Mouse (Mus musculus) adipocyte (in vitro differentiated cells): ENCODE measurements around the gene D1Ertd622e.
A peak's percentile ranks its signal among the peaks of the same experiment; 100 is the strongest.

Experiments used
- DNase-seq: peaks from one replicate; pipeline ENCODE4 v3.0.0-alpha.2; 2016; ENCODE audit warnings: low spot score

The D1Ertd622e gene

DNA sequence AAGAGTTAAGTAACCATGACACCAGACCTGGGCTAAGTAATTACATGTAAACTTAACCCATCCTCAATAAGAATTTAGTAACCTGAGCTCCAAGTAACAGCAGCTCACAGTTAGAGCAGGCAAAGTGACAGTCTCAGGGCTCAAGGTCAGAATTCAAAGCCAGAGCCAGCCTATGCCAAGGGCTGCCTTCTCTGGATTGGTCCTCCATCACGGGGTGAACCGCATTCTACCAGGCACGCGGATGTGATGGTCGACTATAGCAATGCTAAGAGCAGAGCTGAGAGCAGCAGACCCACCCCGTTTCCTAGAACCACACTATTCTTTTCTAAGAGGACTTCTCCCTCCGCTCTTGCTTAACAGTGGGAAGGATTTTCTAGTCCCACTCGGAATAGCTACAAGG is 27.8 kb downstream of the D1Ertd622e start:
- no peak for DNase-seq

DNA sequence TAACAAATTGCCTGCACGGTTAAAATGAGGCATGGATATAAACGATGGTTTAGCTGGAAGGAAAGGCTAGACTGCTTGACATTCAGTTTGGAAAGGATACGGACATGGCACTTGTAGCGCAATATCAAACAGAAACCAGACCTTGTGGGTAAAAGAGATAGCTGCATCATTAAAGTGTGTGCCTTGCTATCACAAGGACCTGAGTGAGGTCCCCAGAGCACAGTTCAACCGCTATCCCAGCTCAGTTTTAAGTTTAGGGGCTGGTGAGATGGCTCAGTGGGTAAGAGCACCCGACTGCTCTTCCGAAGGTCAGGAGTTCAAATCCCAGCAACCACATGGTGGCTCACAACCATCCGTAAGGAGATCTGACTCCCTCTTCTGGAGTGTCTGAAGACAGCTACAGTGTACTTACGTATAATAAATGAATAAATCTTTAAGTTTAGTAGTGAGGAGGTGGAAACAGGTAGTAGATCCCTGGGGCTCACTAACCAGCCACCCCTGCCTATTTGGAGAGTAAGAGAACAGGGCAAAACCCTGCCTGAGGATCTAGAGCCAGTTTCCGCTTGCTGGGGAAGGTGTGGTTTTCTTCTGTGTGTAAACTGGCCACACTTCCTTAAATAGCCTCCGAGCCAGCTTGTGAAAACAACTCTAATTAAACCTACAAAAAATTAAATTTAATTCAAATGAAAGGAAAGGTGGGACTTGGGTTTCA is 29.2 kb downstream of the D1Ertd622e start:
- no peak for DNase-seq

DNA sequence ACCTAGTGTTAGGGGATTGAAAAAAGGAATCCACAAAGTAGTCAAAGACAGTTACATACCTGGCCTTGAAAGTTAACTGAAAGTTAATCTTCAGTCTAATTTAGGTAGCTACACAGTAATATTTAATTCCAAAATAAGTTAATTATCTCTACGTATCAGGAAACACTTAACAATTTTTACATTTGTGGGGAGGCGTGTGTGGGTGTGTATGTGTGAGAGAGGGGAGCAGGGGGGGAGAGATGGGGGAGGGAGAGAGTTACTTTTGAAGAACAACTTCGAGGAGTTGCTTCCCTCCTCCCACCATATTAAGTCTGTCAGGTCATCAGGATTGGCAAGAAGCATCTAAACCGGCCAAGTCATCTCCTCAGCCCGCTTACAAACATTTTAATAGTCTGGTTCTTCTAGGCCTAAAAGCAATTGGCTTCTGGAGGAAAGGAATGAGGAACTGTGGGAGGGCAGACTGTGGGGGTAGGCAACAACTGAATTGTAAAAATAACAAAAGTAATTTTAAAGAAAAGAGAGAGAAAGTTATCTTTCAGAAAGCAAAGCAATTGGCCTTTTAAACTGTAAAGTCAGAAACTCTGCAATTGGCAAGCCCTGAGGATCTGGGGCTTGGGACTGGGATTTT is 29.9 kb downstream of the D1Ertd622e start:
- DNase-seq: no peak

DNA sequence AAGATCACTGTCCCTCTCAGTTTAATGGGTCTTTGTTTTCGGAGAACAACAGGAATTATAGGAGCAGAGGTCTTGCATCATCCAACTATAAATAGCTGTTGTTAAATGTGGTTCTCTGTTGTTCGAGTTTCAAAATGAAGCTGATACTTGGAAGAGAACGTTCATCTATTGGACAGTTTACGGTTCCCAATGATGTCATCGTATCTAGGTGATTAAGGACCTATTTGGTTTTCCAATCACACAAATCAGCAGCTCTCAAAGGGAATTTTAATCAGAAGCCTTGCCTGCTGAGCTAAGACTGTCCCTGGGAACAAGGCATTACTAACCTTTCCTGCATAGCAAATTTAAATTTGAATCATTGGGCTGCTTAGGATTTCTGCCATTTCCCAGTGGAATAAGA is 31.7 kb downstream of the D1Ertd622e start:
- no peak for DNase-seq

DNA sequence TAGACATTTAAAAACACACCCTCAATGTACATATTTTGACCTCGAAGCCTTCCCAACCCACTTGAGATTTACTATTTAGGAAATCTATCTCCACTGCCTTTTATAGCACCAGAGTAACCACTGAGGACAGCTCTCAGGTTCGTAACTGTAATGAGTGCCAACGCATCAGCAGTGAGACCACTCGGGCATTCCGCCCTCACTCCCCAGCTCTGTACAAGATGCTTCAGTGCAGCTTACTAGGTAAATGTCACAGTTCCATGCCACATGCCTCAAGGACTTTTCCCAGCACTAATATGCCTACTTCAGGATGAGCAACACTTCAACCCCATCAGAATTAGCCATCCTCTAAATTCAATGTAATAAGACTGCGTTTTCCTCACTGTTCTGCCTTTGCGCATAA is 33.0 kb downstream of the D1Ertd622e start:
- DNase-seq: no peak

DNA sequence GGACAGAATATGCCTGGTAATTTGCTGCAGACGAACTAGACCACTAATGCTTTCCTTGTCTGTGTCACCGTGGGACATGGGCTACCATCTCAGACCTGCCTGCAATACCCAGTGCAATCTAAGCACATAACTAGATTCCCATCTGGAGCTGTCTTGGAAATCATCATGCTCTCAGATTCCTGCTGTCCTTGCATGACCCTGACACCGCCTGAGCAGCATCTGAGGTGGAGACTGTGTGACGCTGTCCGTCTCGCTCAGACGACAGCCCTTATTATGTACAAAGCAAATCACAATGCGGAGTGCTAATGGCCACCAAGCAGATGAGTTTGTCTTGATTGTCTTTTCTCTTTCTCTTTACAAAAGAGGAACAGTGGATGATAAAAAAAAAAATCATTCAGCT is 33.9 kb downstream of the D1Ertd622e start:
- DNase-seq: no peak

DNA sequence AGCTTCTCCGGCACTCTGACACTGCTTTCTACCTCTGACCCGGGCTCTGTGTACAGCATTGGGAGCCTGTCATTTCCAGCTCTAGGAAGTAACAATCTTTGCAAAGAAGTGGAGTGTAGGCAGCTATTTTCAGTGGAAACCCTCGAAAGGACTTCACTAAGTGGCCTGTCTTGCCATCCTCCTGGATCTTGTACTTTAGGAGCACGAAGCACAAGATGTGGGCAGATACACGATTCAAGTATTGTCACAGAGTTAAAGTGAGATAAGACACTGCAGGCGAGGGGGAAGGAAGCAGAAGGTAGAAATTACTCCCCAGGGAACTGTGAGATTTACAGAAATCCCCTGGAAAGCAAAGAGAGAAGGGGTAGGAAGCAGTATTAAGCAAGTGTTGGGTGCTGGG is 36.4 kb downstream of the D1Ertd622e start:
- peak; percentile 7 for DNase-seq

DNA sequence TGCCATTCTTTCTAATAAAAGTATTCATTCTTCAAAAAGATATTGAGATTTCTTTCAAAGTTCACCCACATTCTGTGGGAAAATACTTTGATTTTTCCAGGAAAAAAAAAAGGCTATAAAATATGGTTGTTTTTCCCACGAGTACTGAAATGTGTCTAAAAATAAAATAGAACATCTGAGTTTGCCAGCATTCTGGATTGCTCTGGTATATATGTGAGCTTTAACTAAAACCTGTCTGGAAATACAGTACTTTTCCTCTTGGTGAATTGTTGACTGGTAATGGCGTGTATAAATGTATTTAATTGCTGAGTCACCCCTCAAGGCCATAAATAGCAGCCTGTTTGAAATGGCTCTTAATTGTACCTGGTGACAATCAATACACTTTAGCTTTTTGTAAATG is 37.5 kb downstream of the D1Ertd622e start:
- no peak for DNase-seq

DNA sequence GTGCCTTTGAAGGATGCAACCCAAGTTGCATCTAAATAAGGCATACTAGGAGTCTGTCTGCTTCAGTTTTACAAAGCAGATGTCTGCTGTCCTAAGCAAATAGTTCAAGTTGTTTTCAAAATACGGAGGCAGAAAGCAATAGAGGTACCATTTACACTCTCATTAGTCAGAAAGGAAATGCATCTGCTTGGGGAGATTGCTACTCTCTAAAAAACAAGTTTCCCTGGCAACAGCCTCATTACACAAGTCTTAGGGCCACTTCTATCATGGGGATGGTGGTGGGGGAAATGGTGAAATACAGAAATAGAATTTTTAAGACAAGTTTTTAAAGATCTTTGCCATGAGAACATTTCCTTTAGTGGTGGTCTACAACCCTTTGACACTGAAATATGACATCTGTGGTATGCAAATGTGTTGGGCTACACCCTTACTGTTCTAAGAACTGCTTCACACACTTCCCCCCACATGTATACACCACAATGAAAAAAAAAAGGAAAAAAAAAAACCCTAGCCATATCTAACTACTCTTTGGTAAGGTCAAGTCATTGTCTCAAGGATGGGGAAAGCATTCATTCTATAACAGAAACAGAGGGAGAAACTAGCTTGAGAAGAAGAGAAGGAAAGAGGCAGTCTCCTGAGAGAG is 38.5 kb downstream of the D1Ertd622e start:
- no peak for DNase-seq

DNA sequence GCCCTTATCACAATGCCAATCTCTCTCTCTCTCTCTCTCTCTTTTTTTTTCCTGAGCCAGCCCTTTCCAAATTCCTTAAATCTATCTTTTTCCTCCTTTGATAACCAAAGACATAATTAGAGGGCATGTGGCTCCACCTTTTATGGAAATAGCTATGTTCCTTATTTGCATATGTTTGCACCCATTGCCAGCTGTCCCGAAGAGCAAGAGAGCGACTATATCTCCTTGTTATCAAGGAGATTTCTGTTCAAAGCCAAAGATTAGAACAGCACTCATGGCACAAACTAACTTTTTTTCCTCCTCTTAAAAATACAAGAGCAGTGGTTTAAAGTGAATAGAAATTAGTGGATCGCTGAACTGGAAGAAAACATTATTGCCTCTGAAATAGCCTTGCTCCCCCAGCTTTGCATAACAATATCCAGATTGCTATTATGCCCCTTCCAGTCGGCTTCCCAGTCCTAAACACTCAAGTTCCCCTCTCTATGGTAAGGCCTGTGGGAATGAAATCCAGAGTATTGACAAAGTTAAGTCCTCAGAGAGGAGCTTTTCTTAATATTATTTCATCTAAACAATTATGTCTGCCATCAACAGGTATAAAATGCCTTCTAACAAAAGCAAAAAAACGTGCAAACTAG is 39.2 kb downstream of the D1Ertd622e start:
- DNase-seq: no peak

DNA sequence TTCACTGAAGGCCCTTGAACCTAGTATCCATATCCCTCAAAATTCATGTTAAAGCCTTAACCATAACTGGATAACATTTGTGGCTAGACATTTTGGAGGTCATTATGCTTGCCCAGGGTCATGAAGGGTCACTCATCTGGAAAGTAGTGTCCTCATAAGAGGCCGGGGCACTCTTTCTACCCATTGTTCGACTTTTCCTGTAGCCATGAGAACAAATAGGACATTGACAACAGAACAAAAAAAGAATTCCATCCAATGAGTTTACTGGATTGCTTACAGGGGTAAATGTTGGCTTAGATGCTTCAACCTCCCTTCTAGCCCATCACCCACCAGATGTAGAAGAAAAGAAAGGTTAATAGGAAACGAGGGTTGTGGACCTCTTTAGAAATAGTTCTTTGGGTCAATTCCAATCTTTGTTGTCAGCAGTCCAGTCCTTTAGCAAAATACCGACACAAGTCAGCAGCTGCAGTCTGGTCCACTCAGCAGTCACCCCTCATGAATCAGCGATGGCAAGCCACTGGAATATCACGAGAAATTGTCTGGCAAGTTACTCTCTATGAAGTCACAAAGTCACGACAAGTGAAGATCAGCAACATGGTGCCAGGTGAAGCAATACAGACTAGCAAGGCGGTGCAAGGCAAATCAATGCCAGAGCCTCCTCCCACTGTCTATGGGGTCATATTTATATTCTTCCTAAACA is 42.1 kb downstream of the D1Ertd622e start:
- DNase-seq: no peak

DNA sequence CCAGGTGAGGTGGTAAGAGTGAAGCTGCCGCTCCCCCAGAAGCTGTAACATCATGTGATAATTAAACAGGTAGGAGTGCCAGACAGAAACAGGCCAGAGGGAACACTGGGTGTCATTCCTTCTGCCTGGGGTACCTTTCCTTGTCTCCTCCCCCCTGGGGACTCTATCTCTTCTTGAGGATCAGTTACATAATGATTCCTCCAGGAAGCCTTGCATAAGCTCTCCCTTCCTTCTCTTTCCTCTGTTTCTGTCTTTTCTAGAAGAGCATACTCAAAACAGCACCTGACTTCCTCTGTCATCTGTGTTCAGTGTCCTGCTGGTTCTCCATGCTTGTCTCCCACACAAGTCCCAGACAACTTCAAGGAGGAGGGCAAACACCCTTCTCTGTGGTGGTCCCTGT is 46.3 kb downstream of the D1Ertd622e start:
- no peak for DNase-seq

DNA sequence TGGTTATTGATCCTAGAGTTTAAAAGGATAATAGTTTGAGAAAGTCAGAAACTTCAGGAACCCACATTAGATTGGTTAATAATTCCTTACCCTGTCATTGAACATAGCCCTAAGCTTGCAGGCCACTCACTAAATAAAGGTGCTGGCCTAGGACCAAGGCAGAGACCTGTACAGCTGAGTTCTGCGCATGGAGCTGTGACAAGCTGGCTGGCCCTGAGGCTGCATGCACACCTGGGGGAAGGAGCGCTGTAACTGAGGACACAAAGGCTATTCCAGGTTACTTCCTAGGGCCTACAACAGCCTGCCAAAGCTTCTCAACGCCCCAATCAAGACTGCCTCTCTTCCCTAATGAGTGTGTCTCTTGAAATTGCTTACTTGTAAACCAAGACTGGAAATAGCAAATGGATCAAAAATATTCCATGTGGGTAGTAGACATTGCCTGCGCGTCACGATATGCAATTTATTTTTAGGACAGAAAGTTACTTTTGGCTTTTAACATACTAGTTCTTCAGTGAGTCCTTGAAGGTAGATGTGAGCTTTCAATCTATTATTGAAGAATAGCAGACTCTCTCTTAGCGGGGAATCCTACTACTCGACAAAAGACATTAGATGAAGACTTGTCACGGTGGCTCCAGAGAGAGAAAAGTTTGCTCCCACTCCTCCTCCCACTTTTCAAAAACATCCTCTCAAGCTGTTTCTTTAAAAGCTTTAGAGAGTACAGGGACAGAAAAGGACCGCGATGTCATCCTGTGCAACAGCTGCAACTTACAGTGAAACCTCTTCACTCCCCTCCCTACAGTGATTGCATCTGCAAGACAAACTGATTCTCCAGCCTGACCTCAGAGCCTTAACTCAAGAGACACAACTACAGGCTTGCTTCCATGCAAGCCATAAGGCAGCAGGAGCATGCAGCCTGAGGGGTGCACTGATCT is 47.1 kb downstream of the D1Ertd622e start:
- no peak for DNase-seq

DNA sequence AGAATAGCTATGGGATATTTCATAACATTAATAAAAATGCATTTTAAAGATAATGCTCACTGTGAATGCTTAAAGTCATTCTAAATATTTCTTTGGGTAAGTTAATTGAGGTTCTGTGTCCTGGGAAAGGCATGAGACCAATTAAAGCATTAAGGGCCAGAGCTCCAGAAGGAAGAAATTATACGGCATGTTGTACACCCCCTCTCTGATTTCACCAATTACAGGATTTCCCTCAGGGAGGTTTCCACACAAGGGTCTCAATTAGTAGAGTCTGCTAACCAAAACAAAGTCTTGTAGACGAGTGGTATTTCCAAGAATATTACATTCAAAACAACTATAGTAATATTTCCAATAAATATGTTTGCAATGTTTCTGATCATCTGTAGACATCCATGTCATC is 50.1 kb downstream of the D1Ertd622e start:
- no peak for DNase-seq

DNA sequence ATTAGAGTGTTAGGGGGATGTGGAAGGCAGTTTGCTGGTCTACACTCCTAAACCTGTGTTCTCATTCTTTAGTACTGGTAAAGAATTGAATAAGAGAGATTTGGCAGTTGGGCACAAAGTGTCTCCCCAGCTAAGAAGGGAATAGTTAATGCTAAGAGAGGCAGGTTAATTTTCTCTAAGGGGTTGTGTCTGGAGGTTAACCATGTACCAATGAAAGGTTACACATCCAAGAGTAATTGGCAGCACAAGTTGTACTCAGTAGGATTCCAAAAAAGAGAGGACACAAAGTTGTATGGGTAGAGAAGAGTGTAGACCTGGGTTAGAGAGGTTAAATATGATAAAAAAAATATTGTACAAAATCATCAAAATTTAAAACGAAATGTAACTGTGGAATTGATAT is 58.5 kb downstream of the D1Ertd622e start:
- no peak for DNase-seq

DNA sequence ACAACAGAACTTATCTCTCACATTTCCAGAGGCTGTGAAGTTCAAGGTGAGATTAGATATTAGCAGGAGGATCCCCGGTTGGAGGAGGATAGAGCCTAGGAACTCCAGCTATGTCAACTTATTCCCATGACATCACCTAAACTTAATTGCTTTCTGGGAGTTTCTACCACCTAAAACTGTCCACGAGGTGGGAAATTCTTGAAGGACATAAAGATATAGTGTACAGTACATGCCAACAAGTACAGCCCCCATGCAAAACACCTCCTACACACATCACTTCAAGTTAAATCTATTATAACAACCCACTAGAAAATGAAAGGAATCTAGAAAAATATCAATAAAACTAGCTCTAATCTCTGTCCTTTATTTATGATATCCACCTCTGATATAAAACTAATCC is 61.5 kb downstream of the D1Ertd622e start:
- no peak for DNase-seq

DNA sequence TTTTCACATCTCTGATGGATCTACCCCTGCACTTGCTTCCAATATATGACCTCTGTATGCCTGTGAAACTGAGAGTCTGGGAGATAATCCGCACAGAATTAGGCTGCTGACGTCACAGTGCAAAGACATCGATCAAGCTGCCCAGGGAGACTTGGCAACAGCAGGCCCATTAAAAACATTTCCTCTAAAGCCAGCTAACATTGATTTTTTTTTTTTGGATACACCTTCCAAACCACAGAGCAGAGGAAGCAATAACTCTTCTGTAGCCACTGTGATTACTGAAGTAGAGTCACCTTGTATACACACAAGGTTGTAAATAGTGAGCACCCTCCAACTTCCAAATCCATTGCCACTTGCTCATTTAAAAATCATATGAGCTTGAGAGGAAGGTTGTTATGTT is 62.8 kb downstream of the D1Ertd622e start:
- no peak for DNase-seq

DNA sequence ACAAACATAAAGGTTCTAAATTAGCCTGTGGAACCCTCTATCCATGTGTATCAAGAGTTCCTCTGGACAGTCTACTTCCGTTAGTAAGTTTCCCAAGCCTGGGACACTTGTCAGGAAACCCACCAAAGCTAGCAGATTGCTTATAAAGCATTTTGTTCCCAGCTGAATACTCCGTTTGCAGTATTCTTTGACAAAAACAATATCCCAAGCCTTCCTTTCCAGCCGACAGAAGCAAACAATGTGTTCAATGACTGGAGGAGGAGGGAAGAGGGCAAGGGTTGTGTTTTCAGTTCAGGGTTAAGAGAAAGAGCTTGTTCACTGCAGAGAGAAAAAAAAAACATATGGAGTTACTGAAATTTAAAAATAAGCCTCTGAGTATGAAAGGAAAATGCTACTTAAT is 73.3 kb downstream of the D1Ertd622e start:
- peak; percentile 9 for DNase-seq

DNA sequence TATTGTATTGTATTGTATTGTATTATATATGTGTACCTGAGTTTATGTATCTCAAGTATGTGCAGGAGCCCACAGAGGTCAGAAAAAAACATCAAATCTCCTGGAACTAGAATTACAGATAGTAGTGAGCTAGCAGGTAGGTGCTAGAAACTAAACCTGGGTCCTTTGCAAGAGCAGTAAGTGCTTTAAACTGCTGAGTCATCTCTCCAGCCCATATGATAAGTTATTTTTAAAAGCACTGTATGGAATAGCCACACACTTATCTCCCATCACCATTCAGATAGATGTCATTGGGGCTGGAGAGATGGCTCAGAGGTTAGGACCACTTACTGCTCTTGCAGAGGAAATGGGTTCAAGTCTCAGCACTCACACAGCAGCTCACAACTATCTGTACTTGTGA is 76.8 kb downstream of the D1Ertd622e start:
- DNase-seq: no peak

DNA sequence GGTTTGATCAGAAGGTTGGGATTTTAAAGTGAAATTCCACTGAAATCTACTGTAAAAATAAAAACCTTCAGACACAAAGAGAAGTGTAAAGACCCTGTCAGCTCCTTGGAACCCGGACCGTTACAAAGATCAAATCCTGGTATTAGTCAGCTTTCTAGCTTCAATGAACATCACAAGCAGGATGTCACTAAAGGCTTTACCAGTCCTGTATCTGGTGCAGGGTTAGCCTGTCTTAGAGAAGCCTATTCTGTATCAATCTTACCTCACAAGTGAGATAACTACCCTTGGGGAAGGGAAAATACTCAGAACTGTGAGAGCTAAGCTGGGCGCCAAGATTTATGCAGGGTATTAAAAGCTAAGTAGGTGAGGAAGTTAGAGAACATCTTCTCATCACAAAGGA is 77.7 kb downstream of the D1Ertd622e start:
- DNase-seq: no peak

DNA sequence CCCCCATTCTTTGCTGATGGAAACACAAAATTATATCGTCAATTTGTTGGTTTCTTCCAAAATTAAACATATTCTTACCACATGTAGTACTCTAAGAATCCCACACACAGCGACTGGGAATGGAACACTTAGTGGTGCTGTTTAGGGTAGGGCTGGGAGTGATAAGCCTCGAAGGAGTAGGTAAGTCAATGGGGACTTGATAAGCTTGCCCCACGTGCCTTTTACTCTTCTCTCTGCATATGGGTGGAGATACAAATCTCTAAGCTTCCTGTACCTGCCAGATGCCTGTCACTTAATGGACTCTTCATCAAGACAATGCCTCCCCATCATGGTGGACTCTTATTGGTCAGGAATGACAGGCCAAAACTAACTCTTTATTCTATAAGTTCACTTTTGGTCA is 78.8 kb downstream of the D1Ertd622e start:
- no peak for DNase-seq
